Mouse (Mus musculus): ENCODE measurements around the gene Cdip1. TPM values are rescaled to one million over a fixed set of nuclear protein-coding genes. Genes with fewer than 3 reads are reported as not detected.

The Cdip1 gene
- polyA plus RNA-seq, 1 experiment from 2014 or later: 85.8 TPM

GRCm38 (mm10) chr16:4777905-4778609, 12.0 kb downstream of the Cdip1 start:
- WGBS: 95% methylated on average over 4 of the region's 4 CpGs
- Histone ChIP-seq H3K27ac (ENCODE audit: low read depth, low read length) (no peak overlapping the region), H3K4me1 (ENCODE audit: control insufficient read depth, insufficient read depth, low read length) (no peaks in the 10 kb centered on the region), H3K9me3 (ENCODE audit: control insufficient read depth, low read length) (no peaks in the 10 kb centered on the region), H3K9ac (ENCODE audit: low read length) (no peak overlapping the region), H3K4me3 (ENCODE audit: low read depth, low read length) (no peak overlapping the region), H3K27me3 (ENCODE audit: control insufficient read depth, insufficient read depth, low read length) (no peaks in the 10 kb centered on the region), H3K4me2 (no peak overlapping the region), H3K36me3 (ENCODE audit: control insufficient read depth, insufficient read depth, low read length) (no peaks in the 10 kb centered on the region)
- DNase-seq (ENCODE audit: low spot score, missing footprints) (no peak), ATAC-seq (ENCODE audit: low FRiP score) (no peak)

- Histone ChIP-seq H3K4me1 (ENCODE audit: control insufficient read depth, insufficient read depth, low read length) (no peaks in the 10 kb centered on the region), H3K4me3 (ENCODE audit: low read depth, low read length) (no peak overlapping the region), H3K36me3 (ENCODE audit: control insufficient read depth, insufficient read depth, low read length) (no peaks in the 10 kb centered on the region), H3K9ac (ENCODE audit: low read length) (no peak overlapping the region), H3K27me3 (ENCODE audit: control insufficient read depth, insufficient read depth, low read length) (no peaks in the 10 kb centered on the region), H3K27ac (ENCODE audit: low read depth, low read length) (no peak overlapping the region), H3K9me3 (ENCODE audit: control insufficient read depth, low read length) (no peaks in the 10 kb centered on the region), H3K4me2 (no peak overlapping the region)
- ATAC-seq (ENCODE audit: low FRiP score) (no peak), DNase-seq (ENCODE audit: low spot score, missing footprints) (no peak)
- whole genome bisulfite sequencing: 94% methylated on average over 3 of the region's 3 CpGs
These were observed 12.8 kb downstream of the Cdip1 start for GRCm38 (mm10) chr16:4777171-4777904.

- no peak for ATAC-seq (ENCODE audit: low FRiP score)
- H3K27ac ChIP-seq (ENCODE audit: low read depth, low read length): no peak overlapping the region
- 90% methylated on average over 1 of the region's 1 CpGs for WGBS
- H3K4me2 ChIP-seq: no peak overlapping the region
- H3K27me3 ChIP-seq (ENCODE audit: control insufficient read depth, insufficient read depth, low read length): no peaks in the 10 kb centered on the region
- peaks cover 9% of the 10 kb centered on the region for H3K36me3 ChIP-seq (ENCODE audit: control insufficient read depth, insufficient read depth, low read length)
- DNase-seq (ENCODE audit: low spot score, missing footprints): no peak
- H3K9ac ChIP-seq (ENCODE audit: low read length): no peak overlapping the region
- no peak overlapping the region for H3K4me3 ChIP-seq (ENCODE audit: low read depth, low read length)
- H3K9me3 ChIP-seq (ENCODE audit: control insufficient read depth, low read length): no peaks in the 10 kb centered on the region
- H3K4me1 ChIP-seq (ENCODE audit: control insufficient read depth, insufficient read depth, low read length): no peaks in the 10 kb centered on the region
These were observed 16.7 kb downstream of the Cdip1 start for GRCm38 (mm10) chr16:4773289-4773970.

- DNase-seq (ENCODE audit: low spot score, missing footprints) (no peak), ATAC-seq (ENCODE audit: low FRiP score) (no peak)
- WGBS: 99% methylated on average over 5 of the region's 5 CpGs
- Histone ChIP-seq H3K4me1 (ENCODE audit: control insufficient read depth, insufficient read depth, low read length) (no peaks in the 10 kb centered on the region), H3K9me3 (ENCODE audit: control insufficient read depth, low read length) (no peaks in the 10 kb centered on the region), H3K27me3 (ENCODE audit: control insufficient read depth, insufficient read depth, low read length) (no peaks in the 10 kb centered on the region), H3K4me3 (ENCODE audit: low read depth, low read length) (no peak overlapping the region), H3K4me2 (no peak overlapping the region), H3K27ac (ENCODE audit: low read depth, low read length) (no peak overlapping the region), H3K36me3 (ENCODE audit: control insufficient read depth, insufficient read depth, low read length) (peaks cover 28% of the 10 kb centered on the region), H3K9ac (ENCODE audit: low read length) (no peak overlapping the region)
These were observed 21.4 kb downstream of the Cdip1 start for GRCm38 (mm10) chr16:4768719-4769118.

GRCm38 (mm10) chr16:4767012-4767790, 22.9 kb downstream of the Cdip1 start:
- ATAC-seq (ENCODE audit: low FRiP score) (no peak), DNase-seq (ENCODE audit: low spot score, missing footprints) (no peak)
- no peaks in the 10 kb centered on the region for H3K27me3 ChIP-seq (ENCODE audit: control insufficient read depth, insufficient read depth, low read length)
- WGBS: 85% methylated on average over 6 of the region's 6 CpGs
- no peaks in the 10 kb centered on the region for H3K4me1 ChIP-seq (ENCODE audit: control insufficient read depth, insufficient read depth, low read length)
- no peak overlapping the region for H3K4me3 ChIP-seq (ENCODE audit: low read depth, low read length)
- no peaks in the 10 kb centered on the region for H3K9me3 ChIP-seq (ENCODE audit: control insufficient read depth, low read length)
- H3K4me2 ChIP-seq: no peak overlapping the region
- peaks cover 28% of the 10 kb centered on the region for H3K36me3 ChIP-seq (ENCODE audit: control insufficient read depth, insufficient read depth, low read length)
- no peak overlapping the region for H3K9ac ChIP-seq (ENCODE audit: low read length)
- H3K27ac ChIP-seq (ENCODE audit: low read depth, low read length): no peak overlapping the region

GRCm38 (mm10) chr16:4765852-4766251, 24.2 kb downstream of the Cdip1 start:
- Histone ChIP-seq H3K36me3 (ENCODE audit: control insufficient read depth, insufficient read depth, low read length) (peaks cover 28% of the 10 kb centered on the region), H3K27ac (ENCODE audit: low read depth, low read length) (no peak overlapping the region)
- 84% methylated on average over 2 of the region's 2 CpGs for WGBS

GRCm38 (mm10) chr16:4763276-4763675, 26.8 kb downstream of the Cdip1 start:
- no peak overlapping the region for H3K4me3 ChIP-seq (ENCODE audit: low read depth, low read length)
- peaks cover 17% of the 10 kb centered on the region for H3K36me3 ChIP-seq (ENCODE audit: control insufficient read depth, insufficient read depth, low read length)
- no peak overlapping the region for H3K9ac ChIP-seq (ENCODE audit: low read length)
- H3K9me3 ChIP-seq (ENCODE audit: control insufficient read depth, low read length): no peaks in the 10 kb centered on the region
- no peaks in the 10 kb centered on the region for H3K4me1 ChIP-seq (ENCODE audit: control insufficient read depth, insufficient read depth, low read length)
- WGBS: 38% methylated on average over 2 of the region's 2 CpGs
- no peaks in the 10 kb centered on the region for H3K27me3 ChIP-seq (ENCODE audit: control insufficient read depth, insufficient read depth, low read length)
- H3K4me2 ChIP-seq: no peak overlapping the region
- DNase-seq (ENCODE audit: low spot score, missing footprints): peak; percentile 88
- H3K27ac ChIP-seq (ENCODE audit: low read depth, low read length): no peak overlapping the region
- ATAC-seq (ENCODE audit: low FRiP score): no peak

More at GRCm38 (mm10) chr16:4765852-4766251, 24.2 kb downstream of the Cdip1 start:
- Histone ChIP-seq H3K9ac (ENCODE audit: low read length) (no peak overlapping the region), H3K4me2 (no peak overlapping the region), H3K4me1 (ENCODE audit: control insufficient read depth, insufficient read depth, low read length) (no peaks in the 10 kb centered on the region), H3K4me3 (ENCODE audit: low read depth, low read length) (no peak overlapping the region), H3K9me3 (ENCODE audit: control insufficient read depth, low read length) (no peaks in the 10 kb centered on the region), H3K27me3 (ENCODE audit: control insufficient read depth, insufficient read depth, low read length) (no peaks in the 10 kb centered on the region)
- peak; percentile 77 for DNase-seq (ENCODE audit: low spot score, missing footprints)
- ATAC-seq (ENCODE audit: low FRiP score): no peak

- ATAC-seq (ENCODE audit: low FRiP score) (no peak), DNase-seq (ENCODE audit: low spot score, missing footprints) (no peak)
- Histone ChIP-seq H3K36me3 (ENCODE audit: control insufficient read depth, insufficient read depth, low read length) (peaks cover 8% of the 10 kb centered on the region), H3K4me3 (ENCODE audit: low read depth, low read length) (no peak overlapping the region), H3K4me1 (ENCODE audit: control insufficient read depth, insufficient read depth, low read length) (no peaks in the 10 kb centered on the region), H3K27ac (ENCODE audit: low read depth, low read length) (no peak overlapping the region), H3K4me2 (no peak overlapping the region), H3K9ac (ENCODE audit: low read length) (no peak overlapping the region), H3K27me3 (ENCODE audit: control insufficient read depth, insufficient read depth, low read length) (no peaks in the 10 kb centered on the region), H3K9me3 (ENCODE audit: control insufficient read depth, low read length) (no peaks in the 10 kb centered on the region)
- WGBS: 92% methylated on average over 4 of the region's 4 CpGs
These were observed 27.7 kb downstream of the Cdip1 start for GRCm38 (mm10) chr16:4762437-4762836.

Data from midbrain, embryonic 11.5 days (tissue).